Mouse (Mus musculus): ENCODE results near the gene Stx11.
A peak's percentile ranks its signal among the peaks of the same experiment; 100 is the strongest.

Gene Stx11

GRCm38 (mm10) chr10:12915826-12916225 is 48.3 kb downstream of the Stx11 start:
- no peak for DNase-seq (ENCODE audit: low spot score in 2 of 2)

GRCm38 (mm10) chr10:12914203-12914602 is 49.9 kb downstream of the Stx11 start:
- no peak for DNase-seq (ENCODE audit: low spot score in 2 of 2)

DNA sequence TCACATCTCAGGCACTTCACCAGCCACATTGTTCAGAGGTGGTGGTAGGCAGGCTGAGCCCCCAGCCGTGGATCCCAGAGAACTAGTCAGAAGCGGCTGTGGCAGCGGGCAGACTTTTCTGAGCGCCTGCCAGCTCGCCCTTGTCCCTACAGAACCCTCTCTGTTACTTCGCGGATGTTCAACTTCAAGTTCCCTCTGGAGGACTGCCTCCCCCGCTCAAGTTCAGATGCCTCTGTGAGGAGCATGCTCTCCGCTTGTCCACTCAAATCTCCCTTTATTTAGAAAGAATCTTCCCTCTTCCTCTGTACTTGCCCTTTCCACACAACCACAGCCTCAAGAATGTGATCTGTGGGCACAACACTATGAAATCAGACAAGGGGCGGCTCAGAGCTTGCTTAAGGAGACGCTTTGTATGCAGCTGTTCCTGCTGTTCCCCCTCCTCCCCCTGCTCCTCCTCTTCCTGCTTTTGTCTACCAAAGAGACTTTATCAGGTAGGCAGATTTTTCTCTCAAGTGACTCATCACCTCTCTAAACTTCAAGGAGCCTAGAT is 52.0 kb downstream of the Stx11 start:
- DNase-seq (ENCODE audit: low spot score in 2 of 2): peak in 1 of 2 experiments; percentile 29

DNA sequence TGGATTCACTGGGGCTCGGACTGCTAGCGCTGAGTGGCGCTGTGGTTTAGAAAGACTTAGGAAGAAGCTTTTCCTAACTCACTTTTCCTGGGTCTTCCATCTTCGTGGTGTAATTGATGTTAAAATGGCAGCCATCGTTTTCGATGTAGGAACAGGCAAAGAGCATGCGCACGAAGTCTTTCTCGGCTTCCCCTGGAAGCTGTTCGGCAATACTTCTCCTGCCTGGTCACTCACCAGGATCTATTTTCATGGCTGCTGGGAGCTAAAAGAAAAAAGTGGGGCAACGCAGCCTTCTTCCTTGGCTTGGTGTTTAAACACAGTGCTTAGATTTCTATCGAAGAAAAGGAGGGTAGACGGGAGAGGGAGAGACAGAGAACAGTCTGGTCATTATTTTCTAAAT is 52.6 kb downstream of the Stx11 start:
- DNase-seq (ENCODE audit: low spot score in 2 of 2): no peak

DNA sequence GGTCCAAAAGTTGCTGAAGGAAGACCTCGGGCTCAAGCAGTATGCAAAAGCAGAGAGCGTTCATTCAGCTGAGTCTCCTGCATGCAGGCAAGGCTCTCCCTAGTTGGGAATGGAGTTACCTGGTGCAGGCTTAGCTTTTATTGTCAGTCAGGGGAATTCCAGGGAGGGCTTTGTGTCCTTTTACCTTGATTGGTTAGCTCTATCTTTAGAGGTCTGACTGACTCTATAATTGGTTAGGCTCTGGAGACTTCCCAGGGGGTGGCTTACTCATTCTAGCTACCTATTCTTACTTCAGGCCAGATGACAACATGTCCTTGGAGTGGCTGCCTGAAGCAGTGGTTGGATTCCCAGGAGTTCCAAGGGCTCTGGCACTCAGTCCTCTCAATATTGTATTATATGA is 54.2 kb downstream of the Stx11 start:
- no peak for DNase-seq (ENCODE audit: low spot score in 2 of 2)

GRCm38 (mm10) chr10:12909179-12909578 is 54.9 kb downstream of the Stx11 start:
- DNase-seq (ENCODE audit: low spot score in 2 of 2): no peak

- DNase-seq (ENCODE audit: low spot score in 2 of 2): no peak
These were observed 60.0 kb downstream of the Stx11 start for GRCm38 (mm10) chr10:12904140-12904528.

GRCm38 (mm10) chr10:12903440-12904139 is 60.5 kb downstream of the Stx11 start:
- DNase-seq (ENCODE audit: low spot score in 2 of 2): no peak

- no peak for DNase-seq (ENCODE audit: low spot score in 2 of 2)
These were observed 64.2 kb downstream of the Stx11 start for GRCm38 (mm10) chr10:12899901-12900300.

DNA sequence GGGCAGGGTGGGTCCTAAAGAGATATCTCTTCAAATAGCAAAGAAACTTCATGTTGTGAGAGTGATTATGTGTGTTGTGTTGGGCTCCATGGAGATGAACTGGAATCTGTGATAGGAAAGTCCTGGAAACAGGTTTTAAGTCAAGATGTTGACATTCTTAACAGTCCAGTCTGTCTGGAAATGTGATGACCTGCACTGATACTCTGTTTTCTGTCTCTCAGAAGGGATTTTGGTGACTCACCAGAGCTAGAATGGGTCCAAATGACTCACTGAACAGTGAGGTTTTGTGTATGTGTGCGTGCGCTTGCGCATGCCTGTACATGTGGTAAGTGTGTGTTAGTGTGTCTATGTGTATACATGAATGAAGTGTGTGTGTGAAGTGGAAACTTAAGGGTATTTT is 70.8 kb downstream of the Stx11 start:
- DNase-seq (ENCODE audit: low spot score in 2 of 2): peak in 1 of 2 experiments; percentile 27

DNA sequence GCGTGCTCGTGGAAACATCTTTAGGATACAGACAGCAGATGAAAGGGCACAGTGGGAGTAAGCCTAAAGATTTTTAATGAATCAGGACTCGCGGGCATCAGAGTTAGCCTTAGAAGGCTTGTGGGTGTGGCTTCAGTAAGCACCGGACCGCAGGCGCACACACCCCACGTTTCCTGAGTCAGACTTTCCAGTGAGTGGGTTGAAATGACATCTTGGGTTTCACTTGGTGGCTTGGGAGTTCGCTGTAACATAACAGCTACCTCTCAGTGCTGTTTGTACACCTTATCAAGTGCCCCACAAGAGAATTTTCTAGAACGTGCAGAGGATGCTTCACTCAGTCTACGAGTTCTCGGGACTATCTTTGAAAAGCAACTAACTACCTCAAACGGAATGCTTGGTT is 75.7 kb downstream of the Stx11 start:
- DNase-seq (ENCODE audit: low spot score in 2 of 2): no peak

Measured in urinary bladder, adult 18-20 months (tissue).